Mouse (Mus musculus): ENCODE measurements around the gene Kcne1.

Gene Kcne1

DNA sequence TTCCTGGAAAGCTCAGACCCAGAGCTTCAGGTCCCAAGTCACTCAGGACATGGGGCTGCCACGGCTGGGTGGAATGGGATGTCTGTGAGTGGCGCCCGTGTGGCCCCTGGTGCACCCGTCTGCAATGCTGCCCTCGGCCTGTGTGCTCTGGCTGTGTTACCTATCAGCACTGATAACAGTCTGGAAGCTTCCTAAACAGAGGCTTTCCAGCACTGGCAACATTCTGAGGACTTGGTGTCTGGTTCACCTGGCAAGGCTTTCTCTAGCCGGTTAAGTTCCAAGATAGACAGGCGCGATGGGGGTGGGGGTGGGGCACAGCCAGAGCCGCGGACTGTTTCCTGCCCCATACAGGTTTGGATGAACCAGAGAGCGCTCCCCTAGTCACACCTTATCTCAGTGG lies 3.3 kb downstream of the Kcne1 start:
- no peak for DNase-seq (ENCODE audit: low read depth, low spot score)

DNA sequence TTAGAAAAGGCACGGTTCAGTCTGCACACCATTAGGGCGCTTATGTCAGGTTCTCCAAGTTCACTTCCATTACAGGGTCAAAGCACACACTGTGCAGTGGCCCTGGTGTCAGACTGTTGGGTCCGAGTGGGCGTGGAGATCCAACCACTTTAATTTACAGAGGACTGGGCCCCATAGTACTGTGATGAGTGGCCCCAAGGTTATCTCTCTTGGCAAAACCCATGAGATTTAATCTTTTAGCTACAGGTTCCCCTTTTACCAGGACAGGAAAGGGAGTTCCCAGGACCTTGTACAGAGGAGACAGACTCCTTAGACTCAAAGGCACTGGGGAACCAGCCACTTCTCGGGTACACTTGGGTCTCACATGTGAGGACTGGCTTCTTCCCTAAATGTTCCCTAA lies 3.9 kb downstream of the Kcne1 start:
- no peak for DNase-seq (ENCODE audit: low read depth, low spot score)

DNA sequence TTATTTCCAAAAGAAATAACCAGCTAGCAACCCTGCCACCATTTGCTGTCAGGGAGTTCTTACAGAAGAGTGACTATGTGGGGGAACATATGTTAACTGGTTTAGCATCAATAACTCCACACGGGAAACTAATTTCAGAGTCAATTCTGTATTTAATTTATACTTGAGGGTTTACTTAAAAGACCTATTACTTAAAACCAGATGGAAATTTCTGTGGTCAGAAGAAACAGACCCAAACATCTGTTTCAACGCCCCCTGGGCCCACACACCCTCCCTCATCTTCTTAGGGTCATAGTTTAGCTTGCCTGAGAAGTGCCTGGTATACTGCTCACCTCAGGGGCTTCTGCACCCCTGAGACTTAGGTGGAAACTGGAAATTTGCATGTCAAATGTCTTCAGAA lies 5.4 kb downstream of the Kcne1 start:
- no peak for DNase-seq (ENCODE audit: low read depth, low spot score)

DNA sequence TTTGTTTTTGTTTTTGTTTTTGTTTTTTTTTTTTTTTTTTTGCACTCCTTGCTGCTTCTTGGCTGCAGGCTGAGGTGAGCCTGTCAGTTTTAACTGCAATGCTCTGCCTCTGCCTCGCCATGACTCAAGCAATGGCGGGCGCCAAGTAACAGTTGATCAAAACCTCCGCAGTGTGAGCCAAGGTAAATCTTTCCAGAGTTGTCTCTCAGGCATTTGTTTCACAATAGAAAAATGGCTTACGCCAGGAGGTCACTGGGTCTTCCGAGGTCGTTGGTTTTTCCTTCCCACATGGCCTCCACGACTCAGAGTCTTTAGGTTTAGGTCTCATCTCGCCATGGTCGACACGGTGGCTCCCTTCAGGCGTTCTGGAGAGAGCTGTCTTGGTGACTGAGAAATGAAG lies 6.0 kb downstream of the Kcne1 start:
- DNase-seq (ENCODE audit: low read depth, low spot score), result no peak

DNA sequence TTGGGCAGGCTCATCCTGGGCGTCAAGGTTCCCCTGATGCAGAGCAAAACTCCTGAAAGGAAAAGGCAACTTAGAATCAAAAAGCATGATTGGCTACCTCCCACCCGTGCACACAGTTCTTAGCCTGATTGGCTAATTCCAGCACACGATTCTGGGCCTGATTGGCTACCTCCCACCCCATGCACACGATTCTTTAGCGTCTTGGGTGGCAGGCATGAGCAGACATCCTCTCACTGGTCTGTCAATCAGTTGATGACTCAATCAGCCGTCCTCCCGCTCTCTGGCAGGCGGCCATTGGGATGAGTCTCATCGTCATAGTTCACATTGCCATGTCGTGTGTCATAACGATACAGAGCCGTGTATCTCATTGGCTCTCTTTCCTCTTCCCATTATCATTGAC lies 10.3 kb downstream of the Kcne1 start:
- no peak for DNase-seq (ENCODE audit: low read depth, low spot score)

DNA sequence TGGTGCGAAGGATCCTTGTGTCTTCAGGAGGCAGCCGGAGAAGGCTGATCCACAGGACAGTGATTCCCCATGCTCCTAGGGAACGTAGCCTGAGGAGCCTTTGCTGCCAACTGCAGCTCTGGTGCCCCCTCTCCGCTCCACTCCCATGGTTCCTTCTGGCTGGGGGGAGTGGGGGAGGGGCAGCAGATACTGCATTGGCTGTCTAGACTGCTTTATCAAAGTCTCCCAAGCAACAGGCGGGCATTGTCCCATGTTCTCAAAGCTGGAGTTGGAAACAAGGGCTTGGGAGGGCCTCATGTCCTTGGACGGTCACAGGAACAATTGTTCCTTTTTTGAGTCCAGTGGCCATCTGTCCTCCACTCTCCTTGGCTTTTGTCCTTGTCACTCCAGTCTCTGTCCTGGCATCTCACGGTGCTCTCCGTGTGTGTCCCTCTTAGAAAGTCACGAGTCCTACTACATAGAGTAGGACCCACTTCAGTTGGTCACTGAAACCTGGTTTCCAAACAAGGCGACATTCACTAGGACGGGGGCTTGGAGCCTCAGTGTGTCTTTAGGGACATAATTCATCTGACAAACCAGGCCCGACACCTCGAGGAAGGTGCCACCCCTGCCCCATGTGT lies 12.9 kb downstream of the Kcne1 start:
- no peak for DNase-seq (ENCODE audit: low read depth, low spot score)

DNA sequence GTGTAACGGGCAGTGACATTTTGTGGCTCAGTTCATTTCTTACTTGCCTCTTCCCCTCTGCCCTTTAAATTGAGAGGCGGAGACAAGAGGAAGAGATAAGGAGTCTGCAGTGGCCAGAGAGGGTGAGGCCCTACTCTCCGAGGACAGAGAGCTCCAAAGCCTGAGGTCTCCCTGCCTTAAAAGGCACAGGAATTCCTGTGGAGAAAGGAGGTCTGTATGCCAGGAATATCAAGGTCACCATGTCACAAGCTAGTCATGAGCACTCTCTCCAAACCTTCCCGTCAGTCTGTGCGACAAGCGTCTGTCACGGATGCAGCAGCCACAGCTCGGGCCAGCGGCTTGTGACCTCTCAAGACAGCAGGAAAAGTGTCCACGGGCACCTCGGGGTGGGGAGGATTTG lies 14.1 kb downstream of the Kcne1 start:
- DNase-seq (ENCODE audit: low read depth, low spot score), result no peak

DNA sequence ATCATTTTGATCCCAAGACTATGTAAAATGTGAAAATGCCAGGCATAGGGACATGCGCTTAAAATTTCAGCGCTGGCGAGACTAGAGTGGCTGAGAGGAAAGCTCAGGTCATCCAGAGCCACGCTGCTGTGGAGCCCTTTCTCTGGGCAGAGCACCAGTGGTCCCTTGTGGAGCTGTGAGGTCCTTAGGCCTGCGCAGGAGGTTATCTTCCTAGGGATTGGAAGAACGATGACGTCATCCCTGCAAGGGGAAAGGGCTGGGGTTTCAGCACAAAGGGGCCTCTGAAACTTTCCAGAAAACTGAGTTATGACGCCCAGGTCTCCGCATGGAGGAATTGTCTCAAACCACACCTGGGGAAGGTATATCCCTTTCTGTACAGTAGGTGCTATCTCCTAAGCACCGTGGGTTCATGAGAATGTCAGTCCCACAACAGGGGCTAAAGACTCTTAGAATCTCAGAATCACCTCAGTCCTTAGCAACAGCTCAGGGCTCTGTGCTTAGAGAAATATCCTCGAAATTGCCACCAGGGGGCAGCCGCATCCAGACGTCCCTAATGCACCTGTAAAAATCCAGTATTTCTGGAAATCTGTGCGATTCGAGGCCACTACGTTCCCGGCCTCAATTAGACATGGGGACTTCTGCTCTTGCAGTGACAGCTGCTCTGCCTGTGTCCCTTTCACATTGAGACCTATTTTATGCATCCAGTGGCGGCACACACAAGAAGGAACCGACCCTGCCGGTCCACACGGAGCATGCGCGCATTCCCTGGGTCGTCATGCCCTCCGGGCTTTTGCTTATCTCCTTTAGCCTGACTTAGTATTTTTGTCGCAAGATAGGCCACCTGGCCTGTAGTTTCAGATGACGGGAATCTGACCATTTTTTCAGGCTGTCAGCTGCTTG lies 18.4 kb downstream of the Kcne1 start:
- peak; percentile 49 for DNase-seq (ENCODE audit: low read depth, low spot score)

DNA sequence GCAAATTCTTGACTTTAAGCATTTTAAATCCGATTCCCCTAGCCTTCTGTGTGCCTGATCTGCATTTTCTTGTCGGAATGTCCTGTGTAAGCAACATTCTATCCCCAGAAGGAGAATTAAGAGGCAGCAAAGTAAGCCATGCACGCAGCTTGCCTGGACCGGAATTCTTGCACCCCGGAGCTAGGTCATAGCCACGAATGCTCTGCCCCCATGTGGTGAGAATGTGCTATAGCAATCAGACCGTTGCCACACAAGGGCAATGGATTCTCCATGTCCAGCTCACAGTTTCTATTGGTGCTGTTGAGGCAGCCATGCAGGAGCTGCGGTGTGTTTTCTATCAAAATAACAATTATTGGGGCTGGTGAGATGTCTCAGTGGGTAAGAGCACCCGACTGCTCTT lies 23.0 kb downstream of the Kcne1 start:
- DNase-seq (ENCODE audit: low read depth, low spot score), result peak; percentile 27

DNA sequence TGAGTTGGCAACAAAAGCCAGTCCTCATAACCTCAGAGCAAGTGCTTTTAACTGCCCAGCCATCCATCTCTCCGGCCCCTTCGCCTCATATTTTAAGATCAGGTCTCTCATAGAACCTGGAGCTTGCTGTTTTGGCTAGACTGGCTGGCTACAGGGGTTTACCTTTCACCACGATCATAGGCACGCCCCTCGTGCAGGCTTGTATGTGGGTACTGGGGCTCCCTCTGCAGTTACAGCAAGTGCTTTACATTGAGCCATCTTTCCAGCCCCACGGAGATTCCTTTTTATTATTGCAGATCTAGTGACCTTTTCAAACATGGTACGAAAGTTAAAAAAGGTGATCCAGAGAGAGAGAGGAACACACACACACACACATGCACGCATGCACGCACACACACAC lies 24.7 kb downstream of the Kcne1 start:
- DNase-seq (ENCODE audit: low read depth, low spot score), result no peak

DNA sequence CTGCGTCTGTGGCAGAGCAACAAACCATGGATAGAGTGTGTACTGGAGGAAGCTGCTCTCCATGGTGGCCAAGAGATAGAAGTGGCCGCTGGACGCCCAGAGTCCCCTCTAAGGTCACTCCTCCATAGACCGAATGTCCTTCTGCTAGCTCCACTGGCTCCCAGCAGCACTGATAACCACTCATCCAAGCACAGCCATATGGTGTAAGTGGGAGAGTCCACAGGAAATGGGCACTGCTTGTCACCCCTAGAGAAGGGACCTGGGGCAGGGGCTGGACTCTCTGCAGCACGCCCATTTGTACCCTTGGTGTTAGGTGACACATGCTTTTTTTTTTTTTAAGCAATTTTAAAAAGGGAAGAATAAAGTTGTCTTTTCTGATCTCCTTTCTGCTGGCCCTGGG lies 28.3 kb downstream of the Kcne1 start:
- DNase-seq (ENCODE audit: low read depth, low spot score), result no peak

DNA sequence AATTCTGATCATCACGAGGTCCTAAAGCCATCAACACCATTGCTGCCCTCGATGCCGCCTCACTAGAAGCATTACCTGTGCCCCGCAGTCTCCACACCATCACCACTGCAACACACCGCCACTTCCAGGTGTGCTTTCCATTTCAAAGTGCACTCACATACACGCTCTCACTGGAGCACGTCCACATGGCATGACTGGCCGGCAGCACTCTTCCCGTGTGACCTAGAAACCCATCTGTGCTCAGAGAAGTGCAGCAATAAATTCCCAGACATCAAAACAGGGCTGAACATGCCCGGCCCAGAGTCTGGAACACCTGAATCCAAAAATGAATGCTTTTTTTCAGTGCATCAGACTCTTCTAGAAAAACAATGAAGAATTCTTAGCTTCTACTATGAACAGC lies 31.4 kb downstream of the Kcne1 start:
- DNase-seq (ENCODE audit: low read depth, low spot score), result no peak

DNA sequence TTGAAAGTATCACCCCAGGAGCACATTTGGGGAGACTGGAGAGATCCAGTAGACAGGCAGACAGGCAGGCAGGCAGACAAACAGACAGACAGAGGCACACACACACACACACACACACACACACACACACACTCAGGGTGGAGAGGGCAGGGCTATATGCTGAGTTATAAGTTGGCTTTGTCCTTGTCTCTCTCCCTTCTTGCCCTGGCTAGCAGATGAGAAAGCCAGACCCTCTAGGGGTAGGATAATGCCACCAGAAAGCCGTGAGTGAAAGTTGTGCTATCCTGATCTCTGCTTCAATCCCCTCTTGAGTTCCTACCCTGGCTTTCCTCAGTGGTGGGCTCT lies 34.2 kb downstream of the Kcne1 start:
- DNase-seq (ENCODE audit: low read depth, low spot score), result no peak

DNA sequence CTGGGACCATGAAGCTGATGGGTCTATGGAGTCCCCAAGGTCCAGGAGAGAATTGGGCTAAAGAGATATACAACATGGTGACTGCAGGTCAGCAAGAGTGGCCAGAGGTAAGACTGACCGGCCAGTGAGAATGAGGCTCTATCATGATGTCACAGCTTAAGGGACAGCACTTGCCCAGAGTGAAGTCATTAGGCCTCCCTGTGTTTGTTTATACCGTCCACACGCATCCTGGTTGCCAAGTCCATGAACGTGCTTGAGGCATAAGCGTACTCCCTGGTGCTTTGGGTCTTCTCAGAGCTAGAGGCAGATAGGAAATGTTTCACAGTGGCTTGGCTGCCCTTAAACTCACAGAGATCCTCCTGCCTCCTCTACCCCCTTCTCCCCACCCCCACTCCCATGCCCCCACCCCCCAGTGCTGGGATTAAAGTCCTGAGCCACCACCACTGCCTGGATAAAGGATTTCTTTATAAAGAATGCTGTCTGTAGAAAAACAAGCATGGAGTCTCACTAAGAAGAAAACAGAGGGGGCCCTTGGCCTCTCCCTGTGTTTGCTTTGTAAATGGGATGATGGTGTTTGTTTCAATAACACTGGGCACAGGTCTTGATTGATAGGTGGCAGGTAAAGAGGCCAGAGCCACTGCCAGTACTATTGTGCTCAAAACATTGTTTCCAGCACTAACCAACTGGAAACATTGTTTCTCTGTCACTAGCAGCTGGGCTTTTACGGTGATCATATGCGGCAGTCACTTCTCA lies 34.8 kb downstream of the Kcne1 start:
- DNase-seq (ENCODE audit: low read depth, low spot score), result no peak

DNA sequence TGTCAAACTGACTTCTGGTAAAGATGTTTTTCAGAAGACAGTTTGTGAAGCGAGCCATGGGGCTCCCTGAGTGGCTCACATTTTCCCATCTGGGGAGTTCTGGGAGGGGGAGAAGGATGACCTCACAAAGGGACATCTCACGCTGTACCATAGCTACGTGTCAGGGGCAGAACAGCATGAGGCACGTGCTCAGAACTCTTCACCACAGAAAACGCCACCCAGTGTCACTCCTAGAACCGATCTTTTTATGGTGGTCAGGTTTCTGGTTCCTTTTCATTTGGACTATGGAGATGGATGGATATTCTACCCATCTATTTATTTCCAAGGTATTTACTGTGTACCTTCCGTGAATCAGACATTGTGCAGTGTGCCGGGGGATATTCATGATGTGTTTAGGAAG lies 37.9 kb downstream of the Kcne1 start, which contains the start of gene Fam243:
Fam243 (minus strand) TSS at position 101 of the 400 bp plus-strand sequence.
- DNase-seq (ENCODE audit: low read depth, low spot score), result no peak

DNA sequence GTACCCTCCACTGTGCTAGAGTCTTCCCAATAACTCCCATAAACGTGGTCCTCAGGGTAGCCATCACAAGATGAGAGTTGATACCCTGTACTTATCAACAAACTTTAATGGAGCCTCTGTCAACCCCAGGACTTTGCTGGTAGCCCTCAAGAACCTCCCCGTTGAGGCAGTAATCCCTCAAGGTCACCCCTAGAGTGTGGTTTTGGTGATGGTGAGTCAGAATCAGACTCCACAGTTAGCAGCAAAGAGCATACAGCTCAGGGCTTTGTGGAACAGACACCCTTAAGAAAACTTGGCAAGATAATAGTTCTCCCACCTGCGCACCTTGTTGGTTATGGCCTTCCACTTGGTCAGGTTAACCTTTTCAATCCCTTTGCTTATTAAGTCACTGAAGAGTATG lies 38.9 kb downstream of the Kcne1 start:
- DNase-seq (ENCODE audit: low read depth, low spot score), result no peak

DNA sequence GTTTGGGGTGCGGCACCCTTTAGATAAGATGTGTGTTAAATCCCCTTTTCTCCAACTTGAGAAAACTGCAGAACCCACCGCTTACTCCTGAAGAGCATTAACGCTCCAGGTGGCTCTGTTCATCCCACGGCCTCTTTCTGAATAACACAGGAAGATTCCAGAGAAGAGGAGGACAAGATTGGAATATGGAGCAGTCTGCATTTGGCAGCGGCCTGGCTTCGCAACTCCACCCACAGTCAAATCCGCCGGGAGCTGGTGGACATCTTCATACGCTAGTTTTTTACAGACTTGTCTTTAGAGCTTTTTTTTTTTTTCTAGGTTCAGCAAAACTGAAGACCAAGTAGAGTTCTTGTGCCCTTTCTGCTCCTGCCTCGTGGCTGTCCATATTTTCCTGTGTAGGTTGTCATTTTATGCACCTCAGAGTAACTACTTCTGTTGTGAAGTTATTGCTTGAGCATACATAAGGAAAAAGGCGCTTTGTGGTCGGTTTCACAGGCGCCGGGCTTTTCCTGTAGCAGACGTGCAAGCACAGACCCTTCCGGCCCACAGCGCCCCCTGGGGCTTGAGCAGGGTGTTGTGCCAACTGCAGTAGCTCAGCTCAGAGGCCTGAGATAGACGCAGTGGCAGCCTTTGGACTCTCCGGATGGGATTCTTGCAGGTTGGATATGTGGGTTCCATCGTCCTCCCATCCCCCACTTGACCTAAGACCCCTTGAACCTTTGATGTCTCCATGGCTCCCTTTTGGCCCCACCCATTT lies 39.7 kb downstream of the Kcne1 start:
- DNase-seq (ENCODE audit: low read depth, low spot score), result peak; percentile 78

DNA sequence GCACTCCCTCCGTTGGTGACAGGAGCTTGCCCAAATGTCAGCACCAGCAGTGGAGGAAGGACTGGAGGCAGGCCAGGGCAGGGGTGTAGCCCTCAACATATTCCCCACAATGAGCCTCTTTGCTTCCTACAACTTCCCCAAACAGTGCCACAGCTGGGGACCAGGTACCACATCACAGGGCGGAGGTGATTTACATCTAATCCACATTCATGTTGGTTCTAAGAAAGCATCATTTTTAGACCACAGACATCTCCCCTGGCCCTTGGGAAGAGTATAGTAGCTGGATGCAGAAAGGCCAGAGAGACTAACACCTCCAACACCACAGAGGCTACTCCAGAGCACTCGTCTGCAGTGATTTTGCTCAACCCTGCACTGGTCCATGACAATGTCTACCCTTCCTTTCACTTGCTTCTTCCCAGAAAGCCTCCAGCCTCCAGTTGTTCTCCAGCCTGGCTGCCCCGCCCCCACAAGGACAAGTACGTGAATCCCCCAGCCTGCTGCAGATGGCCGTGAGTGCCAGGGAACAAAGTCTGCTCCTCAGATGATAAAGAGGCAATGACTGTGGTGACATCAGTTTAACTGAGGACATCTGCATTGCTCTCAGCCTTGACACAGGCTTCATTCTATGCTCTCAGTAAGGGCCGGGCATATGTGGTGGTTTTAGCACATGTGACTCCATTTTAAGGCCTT lies 43.1 kb downstream of the Kcne1 start:
- no peak for DNase-seq (ENCODE audit: low read depth, low spot score)

DNA sequence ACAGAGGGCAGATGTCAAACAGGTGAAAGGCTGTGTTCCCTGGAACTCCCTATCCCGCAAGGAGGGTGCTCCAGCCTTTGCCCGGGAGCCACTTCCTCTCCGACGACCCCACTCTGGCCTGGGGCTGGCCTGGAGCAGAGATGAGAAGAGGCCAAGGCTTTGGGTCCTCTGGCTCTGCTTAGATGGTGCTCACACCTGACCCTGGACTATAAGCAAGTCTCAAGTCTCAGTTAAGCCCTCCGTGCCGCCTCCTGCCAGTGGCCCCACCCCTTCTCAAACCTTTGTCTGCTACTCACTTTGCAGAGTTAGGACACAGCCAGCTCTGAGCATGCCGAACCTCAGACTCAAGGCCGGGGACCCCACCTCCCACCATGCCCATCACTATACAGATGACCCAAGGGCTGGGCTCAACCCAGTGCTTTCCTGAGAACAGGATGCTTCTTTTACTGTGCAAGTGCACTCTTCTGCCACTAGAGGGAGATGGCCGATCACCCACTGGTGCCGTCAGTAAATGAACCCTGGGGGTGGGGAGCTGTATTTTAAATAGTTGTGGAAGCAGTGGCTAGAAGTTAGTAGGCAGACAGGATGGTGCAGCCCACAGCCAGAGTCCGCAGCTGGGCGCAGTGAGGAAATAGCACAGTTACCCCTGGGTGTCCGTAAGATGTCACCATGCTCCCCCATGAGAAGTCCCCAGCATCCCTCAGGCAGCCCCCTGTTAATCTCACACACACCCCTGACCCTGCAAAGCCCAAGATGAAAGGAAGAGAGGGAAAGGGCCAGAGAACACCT lies 45.1 kb downstream of the Kcne1 start:
- peak; percentile 31 for DNase-seq (ENCODE audit: low read depth, low spot score)

DNA sequence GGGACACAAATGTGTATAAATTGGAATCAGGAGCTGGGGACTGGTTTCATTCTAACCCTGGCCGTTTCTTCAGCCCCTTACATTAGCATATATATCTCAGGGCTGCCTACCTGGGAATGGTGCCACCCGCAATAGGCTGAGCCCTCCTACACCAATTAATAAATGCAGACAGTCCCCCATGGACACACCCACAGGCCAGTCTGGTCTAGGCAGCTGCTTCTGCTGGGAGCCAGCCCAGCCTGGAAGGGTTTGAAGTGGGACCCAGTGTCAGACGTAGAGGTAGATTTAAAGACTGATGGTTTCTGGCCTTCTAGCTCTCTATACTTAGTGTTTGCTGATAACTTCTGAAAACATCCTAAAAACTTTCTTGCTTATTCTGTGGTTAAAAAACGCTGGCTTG lies 50.1 kb downstream of the Kcne1 start:
- DNase-seq (ENCODE audit: low read depth, low spot score), result no peak

DNA sequence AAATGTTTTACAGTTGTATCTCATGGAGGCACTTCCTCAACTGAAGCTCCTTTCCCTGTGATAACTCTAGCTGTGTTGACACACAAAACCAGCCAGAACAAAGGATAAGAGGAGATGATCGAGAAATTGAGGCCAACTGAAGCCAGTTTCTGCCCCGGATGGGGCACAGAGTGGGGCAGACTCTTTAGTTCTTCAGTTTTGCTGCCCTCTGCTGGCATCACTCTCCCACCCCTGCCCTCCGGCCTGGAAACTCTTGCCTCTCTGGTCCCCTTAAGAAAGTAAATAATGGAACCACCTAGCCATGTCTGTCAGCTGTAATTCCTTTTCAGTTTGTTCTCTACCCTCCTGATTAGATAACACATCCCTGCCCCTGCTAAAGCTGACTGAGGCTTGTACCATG lies 51.3 kb downstream of the Kcne1 start:
- no peak for DNase-seq (ENCODE audit: low read depth, low spot score)
